Mouse (Mus musculus) bone marrow, adult 2 months (tissue): ENCODE data around the gene Hsf2. TPM values are rescaled to one million over a fixed set of nuclear protein-coding genes. Genes with fewer than 3 reads are reported as not detected.

Experiments used
- H3K27ac ChIP-seq: fragments of 200-500 bp; 2 replicates; pipeline ENCODE4 v1.5.1; 2012; ENCODE audit warnings: low read depth, mild to moderate bottlenecking, control low read depth, inconsistent platforms, low read length; ENCODE audit not compliant: control insufficient read depth, poor library complexity, insufficient read depth
- H3K4me1 ChIP-seq: fragments of 200-500 bp; 2 replicates; pipeline ENCODE4 v1.6.1; 2011; ENCODE audit warnings: low read length; ENCODE audit not compliant: control insufficient read depth, insufficient read depth
- H3K4me3 ChIP-seq: fragments of 200-500 bp; replicated peaks from 2 replicates; pipeline ENCODE3; 2011; ENCODE audit warnings: mild to moderate bottlenecking, low read depth, low read length, control low read depth; ENCODE audit not compliant: control insufficient read depth
- CTCF ChIP-seq: fragments of 200-500 bp; IDR thresholded peaks from 2 replicates; pipeline ENCODE4 v1.5.1; 2011; ENCODE audit warnings: low read length, control low read depth; ENCODE audit not compliant: control insufficient read depth, insufficient read depth
- POLR2A ChIP-seq: fragments of 200-500 bp; IDR thresholded peaks from 2 replicates; pipeline ENCODE4 v1.6.1; 2011; ENCODE audit warnings: low read depth, mild to moderate bottlenecking, control low read depth, low read length, borderline replicate concordance; ENCODE audit not compliant: control insufficient read depth
- WGBS: fragments of 180-500 bp; shearing (Covaris S2); methylation state at CpG from one replicate; pipeline ENCODE4 v1.1.7; 2018; 5-methylcytosine and 5-hydroxymethylcytosine counted together
- polyA plus RNA-seq: library from polyadenylated mRNA; stranded (reverse); fragments of >200 nt; gene quantifications from 2 replicates; pipeline ENCODE4 v1.2.4, GENCODE M21; 2011; ENCODE audit warnings: low replicate concordance; ENCODE audit not compliant: missing spikeins, insufficient read depth, insufficient read length

The Hsf2 gene
- polyA plus RNA-seq, 1 experiment = 7.4 TPM

DNA sequence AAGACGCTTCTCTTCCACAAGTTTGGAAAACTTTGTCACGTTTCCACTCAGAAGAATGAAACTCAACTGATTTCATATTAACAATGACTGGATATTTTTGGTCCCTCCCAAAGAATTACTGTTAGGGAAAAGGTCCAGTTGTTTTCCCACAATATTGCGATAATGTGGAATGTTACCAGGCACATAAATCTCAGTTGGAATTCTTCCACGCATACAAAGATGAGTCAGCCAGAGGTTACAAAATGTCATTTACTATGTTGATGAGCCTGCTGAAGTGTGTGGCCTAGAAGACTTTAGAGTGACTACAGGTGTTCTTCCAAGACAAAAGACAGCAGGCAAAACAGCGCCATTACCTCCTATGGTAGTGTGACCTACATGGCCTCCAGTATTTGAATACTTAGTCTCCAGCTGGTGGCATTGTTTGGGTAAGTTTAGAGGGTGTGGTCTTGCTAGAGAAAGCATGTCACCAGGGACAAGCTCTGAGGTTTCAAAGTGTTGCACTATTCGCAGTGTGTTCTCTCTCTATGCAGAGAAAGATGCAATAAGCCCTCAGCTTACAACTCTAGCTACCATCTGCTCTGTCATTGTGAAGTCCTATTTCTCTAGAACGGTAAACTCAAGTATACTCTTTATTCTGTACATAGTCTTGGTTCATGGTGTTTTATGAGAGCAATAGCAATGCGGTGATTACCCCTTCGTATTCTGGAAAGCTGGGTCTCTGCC is 8.9 kb upstream of the Hsf2 start:
- WGBS = 83% methylated on average over 9 of the region's 9 CpGs
- no peaks in the 10 kb centered on the region for H3K4me1 ChIP-seq
- no peak overlapping the region for H3K27ac ChIP-seq
- TF ChIP-seq POLR2A = no peak
- no peak for TF ChIP-seq CTCF
- H3K4me3 ChIP-seq = no peak overlapping the region

DNA sequence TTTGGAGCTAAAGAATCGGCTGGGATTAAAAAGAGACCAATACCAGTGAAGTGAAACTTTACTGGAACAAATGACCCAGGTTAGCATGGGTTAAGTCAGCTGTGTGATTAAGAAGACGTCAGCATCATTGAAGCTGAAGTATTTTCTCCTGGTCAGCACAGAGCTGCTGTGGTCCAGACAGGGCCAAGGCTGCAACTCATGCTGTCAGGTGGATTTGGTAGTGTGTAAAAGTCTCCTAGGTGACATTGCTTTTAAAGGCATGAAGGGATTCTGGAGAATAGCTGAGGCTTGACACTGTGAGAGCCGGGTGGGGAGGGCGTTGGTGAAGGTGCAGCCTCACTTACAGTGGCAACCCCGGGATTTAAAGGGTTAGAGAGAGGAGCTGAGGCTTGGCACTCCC is 4.5 kb upstream of the Hsf2 start:
- Histone ChIP-seq H3K4me3 (no peak overlapping the region), H3K4me1 (no peaks in the 10 kb centered on the region), H3K27ac (no peak overlapping the region)
- 69% methylated on average over 5 of the region's 5 CpGs for WGBS
- TF ChIP-seq POLR2A (no peak), CTCF (no peak)

DNA sequence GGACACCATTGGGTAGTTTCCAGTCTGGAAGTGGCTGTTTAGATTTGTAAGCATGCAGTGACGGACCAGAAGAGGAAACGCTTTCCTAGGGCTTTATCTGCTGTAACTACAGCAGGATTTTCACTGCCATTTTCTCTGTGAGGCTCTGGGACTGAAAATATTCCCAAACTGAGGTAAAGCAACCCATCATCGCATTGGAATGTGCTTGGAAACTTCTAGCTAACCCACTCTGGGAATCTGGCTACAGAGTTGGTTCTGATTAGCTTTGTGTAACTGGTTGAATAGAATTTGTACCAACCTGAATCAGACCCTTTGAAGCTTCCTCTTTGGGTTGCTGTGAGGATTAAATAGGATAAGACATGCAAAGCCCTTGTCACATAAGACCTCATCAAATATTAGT is 1.4 kb upstream of the Hsf2 start:
- Histone ChIP-seq H3K4me3 (no peak overlapping the region), H3K4me1 (no peaks in the 10 kb centered on the region; the same call in 1 of the 2 replicates), H3K27ac (no peak overlapping the region)
- no peak for TF ChIP-seq CTCF
- TF ChIP-seq POLR2A = no peak
- 79% methylated on average over 3 of the region's 3 CpGs for WGBS

DNA sequence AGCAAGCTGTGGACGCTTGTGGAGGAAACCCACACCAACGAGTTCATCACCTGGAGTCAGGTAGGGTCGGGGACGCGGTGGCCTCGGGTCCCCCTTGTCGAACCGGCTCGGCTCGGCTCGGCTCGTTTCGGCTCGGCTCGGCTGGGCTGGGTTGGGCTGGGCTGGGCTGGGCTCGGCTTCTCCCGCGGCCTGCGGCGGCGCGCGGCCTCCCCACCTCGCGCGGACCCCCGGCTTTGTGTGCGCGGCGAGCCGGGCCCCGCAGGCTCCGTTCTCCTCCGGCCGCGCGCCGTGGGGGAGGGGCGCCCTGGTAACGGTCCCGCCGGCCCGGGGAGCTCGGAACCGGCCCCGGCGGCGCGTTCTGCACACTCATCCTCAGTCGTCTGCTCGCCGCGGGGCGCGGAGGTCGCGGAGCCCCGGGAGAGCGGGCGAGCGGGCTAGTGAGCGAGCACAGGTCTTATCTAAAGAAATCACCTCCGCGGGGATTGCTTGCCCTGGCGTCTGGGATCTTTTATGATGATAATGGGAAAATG is 422 bp downstream of the Hsf2 start:
- H3K27ac ChIP-seq = peak overlapping the region; percentile 68
- no peaks in the 10 kb centered on the region; the same call in 1 of the 2 replicates for H3K4me1 ChIP-seq
- WGBS = under 1% methylated on average over 65 of the region's 65 CpGs
- peak overlapping the region; percentile 95 for H3K4me3 ChIP-seq
- TF ChIP-seq CTCF = no peak
- no peak for TF ChIP-seq POLR2A

DNA sequence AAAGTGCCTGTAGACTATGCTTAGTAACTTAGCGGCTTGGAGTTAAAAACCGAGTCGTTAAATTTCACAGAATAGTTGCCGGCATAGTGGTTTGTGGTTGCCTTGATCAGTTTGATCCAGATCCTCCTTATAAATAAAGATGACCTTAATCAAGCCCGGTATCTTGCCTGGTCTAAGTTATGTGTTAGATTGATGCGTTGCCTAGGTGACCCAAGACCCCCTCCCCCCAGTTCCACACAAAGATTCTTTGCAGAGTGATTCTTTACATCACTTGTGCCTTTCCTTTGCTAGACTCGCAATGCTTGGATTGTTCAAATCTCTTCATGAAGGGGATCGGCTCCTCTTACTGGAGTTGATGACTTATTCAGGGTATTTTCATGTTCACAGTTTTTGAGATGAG is 1.0 kb downstream of the Hsf2 start:
- WGBS = 7% methylated on average over 8 of the region's 8 CpGs
- Histone ChIP-seq H3K27ac (no peak overlapping the region), H3K4me1 (no peaks in the 10 kb centered on the region; the same call in 1 of the 2 replicates), H3K4me3 (no peak overlapping the region)
- no peak for TF ChIP-seq CTCF
- no peak for TF ChIP-seq POLR2A

DNA sequence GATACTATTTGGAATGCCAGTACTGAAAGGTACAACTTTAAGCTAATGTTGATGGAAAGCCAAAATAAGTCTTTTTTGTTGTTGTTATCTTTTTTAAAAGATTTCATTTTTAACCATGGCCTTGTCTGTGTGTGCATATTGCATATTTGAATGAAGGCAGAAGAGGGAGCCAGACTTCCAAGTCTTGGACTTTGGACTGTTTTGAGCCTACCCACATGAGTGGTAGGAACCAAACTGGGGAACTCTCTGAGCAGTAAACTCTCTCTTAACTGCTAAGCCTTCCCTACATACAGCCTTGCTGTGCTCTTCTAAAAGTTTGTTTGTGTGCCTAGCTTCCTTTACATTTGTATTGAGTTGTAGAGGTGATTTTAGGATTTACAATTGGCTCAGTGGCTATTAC is 2.4 kb downstream of the Hsf2 start:
- no peak overlapping the region for H3K27ac ChIP-seq
- no peaks in the 10 kb centered on the region; the same call in 1 of the 2 replicates for H3K4me1 ChIP-seq
- H3K4me3 ChIP-seq = no peak overlapping the region
- TF ChIP-seq CTCF (no peak), POLR2A (no peak)

DNA sequence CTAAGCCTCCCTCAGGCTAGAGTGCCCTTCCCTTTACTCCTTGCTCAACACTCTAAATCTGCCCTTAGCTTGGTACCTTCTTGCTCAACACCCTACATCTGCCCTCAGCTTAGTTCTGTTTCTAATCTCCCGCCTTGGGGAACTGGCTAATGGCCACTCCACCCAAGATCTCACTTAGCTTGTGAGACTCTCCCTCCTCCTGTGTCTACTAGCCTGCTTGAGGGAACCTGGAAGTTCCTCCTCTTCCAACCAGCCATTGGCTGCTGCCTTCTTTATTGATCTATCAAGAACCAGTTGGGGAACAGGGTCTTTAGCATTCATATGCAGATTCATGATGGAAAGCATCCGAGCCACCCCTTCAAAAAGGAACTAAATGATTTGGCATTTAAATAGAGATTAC is 5.9 kb downstream of the Hsf2 start:
- Histone ChIP-seq H3K27ac (no peak overlapping the region), H3K4me3 (no peak overlapping the region), H3K4me1 (no peaks in the 10 kb centered on the region; the same call in 1 of the 2 replicates)
- TF ChIP-seq POLR2A (no peak), CTCF (no peak)
- WGBS = 37% methylated on average over 2 of the region's 2 CpGs

DNA sequence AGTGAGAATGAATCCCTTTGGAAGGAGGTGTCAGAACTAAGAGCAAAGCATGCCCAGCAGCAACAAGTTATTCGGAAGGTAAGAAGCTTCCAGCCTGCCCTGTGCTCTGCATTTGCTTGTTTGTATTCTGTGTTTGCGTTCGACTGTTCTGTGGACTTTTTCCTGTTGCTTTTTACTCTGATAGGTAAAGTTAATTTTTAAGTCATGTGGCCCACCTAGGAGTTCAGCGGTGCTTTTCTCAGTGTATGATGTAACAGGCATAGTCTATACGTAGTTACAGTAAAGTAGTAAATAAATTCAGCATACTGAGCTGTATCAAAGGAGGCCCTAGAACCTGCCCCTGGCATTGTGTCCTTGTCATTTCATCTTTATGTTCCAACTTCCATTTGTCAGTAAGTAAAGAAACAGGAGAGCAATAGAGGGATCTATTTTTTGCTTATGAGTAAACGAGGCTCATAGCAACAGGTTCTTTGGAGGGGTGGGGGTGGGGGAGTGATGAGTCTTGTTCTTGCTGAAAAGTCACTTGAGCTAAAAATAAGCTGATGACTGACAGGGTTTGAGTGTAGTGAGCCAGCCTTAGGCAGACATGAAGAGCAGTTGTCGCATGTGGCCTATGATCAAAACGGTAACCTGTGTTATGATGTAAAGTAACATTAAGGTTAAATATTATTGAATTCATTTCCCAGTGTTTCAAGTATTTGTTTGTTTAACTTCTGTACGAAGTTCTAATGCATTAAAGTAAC is 13.4 kb downstream of the Hsf2 start:
- no peak overlapping the region for H3K27ac ChIP-seq
- H3K4me3 ChIP-seq = no peak overlapping the region
- 84% methylated on average over 9 of the region's 9 CpGs for WGBS
- TF ChIP-seq CTCF (no peak), POLR2A (no peak)
- H3K4me1 ChIP-seq = no peaks in the 10 kb centered on the region

DNA sequence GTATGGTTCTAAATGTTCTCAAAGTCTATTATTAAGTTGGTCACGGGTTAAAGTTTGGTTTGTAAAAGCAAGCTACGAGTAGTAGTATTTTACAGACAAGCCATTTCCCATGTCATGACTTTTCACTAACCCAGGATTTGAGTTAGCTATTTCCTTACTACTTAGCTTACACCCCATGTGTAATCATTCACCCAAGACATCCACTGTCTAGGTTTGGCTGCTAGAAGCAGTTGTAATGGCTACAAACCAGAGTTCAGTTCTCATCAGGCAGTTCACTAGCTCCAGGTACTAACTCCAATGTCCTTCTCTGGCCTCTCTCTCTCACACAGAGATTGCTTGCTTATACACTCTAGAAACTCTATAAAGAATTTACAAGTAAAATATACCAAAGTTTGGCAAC is 28.4 kb downstream of the Hsf2 start:
- Histone ChIP-seq H3K27ac (no peak overlapping the region), H3K4me1 (no peaks in the 10 kb centered on the region), H3K4me3 (no peak overlapping the region)
- no peak for TF ChIP-seq POLR2A
- TF ChIP-seq CTCF = no peak
- 93% methylated on average over 2 of the region's 2 CpGs for WGBS
